Mouse (Mus musculus) urinary bladder, postnatal 10 days (tissue): ENCODE measurements around the gene Ryr1.
A peak's percentile ranks its signal among the peaks of the same experiment; 100 is the strongest.
"Not testable (repeated sequence)": the region's sequence is repeated elsewhere in the genome, so short reads cannot be mapped to it uniquely, and the experiment has no call there.

ENCODE experiments used
- DNase-seq: peaks from one replicate; pipeline ENCODE4 v3.0.0; 2022; ENCODE audit warnings: low spot score

Ryr1 gene

GRCm38 (mm10) chr7:28990766-28991273 lies 134.2 kb downstream of the Ryr1 start:
- DNase-seq, result no peak

GRCm38 (mm10) chr7:28985207-28985606 lies 139.8 kb downstream of the Ryr1 start:
- no peak for DNase-seq

DNA sequence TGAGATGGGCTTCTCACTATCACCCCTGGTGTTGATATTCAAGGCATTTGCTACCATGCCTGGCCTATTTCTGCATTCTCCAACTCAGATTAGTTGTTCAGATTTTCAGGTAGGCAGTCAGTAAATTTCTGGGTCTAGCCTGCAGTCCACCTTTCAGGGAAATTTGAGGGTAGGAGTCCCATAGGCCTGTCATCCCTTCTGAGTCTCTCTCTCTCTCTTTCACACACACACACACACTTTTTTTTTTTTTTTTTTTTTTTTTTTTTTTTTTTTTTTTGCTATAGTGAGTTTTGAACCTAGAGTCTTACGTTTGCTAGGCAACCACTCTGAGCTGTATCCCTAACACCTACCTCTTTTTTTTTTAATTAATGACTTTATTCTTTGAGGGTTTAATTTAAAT lies 140.5 kb downstream of the Ryr1 start:
- no peak for DNase-seq

GRCm38 (mm10) chr7:28983849-28984248 lies 141.1 kb downstream of the Ryr1 start:
- DNase-seq, result no peak

DNA sequence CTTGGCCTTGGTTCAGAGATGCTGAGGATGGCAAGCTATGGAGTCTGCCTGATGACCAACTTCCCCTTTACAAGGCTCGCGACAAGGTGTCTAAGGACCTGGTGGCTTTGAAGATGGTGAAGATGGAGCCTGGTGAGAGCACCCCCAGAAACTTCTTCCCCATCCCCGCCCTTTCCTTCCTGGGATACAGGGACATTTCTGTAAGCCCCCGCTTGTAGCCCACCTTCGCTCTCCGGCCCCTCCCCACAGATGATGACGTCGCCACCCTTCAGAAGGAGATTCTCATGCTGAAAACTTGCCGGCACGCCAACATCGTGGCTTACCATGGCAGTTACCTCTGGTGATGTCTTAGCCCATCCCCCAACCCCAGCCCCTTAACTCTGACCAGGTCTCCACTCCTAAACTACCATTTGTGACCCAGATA lies 141.8 kb downstream of the Ryr1 start:
- no peak for DNase-seq

- no peak for DNase-seq
These were observed 142.5 kb downstream of the Ryr1 start for GRCm38 (mm10) chr7:28982274-28983013.

DNA sequence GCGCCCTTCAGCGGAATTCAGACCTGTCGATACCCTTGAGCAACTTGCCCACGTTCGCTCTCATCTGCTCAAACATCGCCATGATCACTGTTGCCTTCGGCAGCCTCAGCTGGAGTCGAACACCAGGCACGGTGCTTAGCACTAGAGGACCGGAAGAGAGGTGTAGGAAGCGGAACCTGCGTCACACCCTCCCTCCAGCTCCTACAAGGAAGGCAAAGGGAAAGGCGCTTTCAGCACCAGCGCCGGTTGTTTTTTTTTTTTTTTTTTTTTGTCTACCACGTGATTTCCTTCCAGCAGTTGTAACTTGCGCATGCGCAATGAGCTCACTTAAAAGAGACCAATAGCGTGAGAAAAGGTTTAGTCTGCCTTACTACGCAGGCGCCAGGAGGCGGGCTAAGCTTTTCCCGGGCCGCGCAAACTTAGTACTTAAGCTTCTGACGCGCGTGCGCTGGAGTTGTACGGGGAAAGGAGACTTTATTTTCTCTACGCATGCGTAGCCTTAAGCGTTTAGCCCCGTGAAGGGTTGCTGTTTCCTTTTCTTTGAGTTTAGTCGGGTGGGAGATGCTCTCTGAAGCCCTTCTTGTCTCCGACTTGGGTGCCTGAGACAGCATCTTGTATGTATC lies 143.2 kb downstream of the Ryr1 start, which contains the start of the genes Eif3k and Map4k1:
Gene Eif3k (minus strand): TSS at position 214 of the 623 bp plus-strand sequence.
Gene Map4k1 (plus strand): TSS at position 400 of the 623 bp plus-strand sequence.
- DNase-seq, result peak; percentile 81

DNA sequence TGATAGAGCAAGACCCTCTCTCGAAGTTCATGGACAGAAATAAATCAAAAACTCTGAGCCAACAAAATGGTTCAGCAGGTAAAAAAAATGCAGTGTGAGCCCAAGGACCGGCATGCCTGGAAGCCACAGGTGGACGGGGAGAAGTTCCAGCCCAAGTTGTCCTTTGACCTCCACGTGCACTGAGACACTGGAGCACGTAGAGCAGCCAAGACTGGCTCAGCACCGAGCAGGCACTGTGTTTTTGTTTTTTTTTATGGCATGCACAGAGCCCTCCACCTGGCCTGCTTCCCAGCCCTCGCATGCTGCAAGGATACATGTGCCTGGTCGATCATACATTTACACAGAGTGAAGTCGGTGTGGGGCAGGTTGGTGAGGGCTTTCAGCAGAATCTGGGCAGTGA lies 147.4 kb downstream of the Ryr1 start:
- no peak for DNase-seq

- DNase-seq, result no peak
These were observed 152.0 kb downstream of the Ryr1 start for GRCm38 (mm10) chr7:28973025-28973424.

GRCm38 (mm10) chr7:28972542-28972985 lies 152.4 kb downstream of the Ryr1 start:
- DNase-seq, result peak; percentile 56

GRCm38 (mm10) chr7:28971770-28972269 lies 153.2 kb downstream of the Ryr1 start:
- DNase-seq, result no peak

GRCm38 (mm10) chr7:28971029-28971428 lies 153.9 kb downstream of the Ryr1 start:
- DNase-seq, result no peak

- DNase-seq, result no peak
These were observed 155.1 kb downstream of the Ryr1 start for GRCm38 (mm10) chr7:28969672-28970394.

- no peak for DNase-seq
These were observed 155.7 kb downstream of the Ryr1 start for GRCm38 (mm10) chr7:28969271-28969670.

- not testable (repeated sequence) for DNase-seq
These were observed 156.9 kb downstream of the Ryr1 start for GRCm38 (mm10) chr7:28968120-28968519.

DNA sequence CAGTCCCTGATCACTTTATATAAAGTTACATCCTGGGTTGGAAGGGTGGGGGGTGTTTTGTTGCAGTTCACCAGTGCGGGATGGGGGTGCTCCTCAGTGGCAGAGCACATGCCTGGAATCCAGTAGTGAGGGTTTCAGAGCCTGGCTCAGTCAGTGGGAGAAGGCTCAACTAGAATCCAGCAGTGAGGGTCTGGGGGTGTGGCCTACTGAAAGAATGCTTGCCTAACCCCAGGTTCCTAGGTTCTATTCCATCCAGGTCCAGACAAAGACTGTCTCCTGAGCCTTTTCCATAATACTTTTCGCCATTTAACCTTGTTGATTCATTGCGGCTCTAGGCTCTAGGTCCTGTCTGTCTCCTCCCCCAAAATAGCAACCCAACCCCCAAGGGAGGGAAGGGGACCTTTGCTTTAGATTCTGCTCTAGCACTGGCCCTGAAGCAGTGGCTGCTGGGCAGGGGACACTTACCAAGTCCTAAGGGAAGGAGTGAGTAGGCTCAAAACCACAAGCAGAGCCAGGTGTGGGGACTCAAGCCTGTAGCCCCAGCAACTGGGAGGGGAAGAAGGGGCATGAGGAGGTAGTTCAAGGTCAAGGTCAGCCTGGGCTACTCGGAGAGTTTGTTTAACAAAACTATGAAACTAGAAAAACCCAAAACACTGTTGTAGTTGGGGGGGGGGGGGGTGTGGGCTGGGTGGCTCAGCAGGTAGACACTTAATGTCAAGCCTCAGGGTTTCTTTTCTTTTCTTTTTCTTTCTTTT lies 158.1 kb downstream of the Ryr1 start:
- DNase-seq, result no peak

- no peak for DNase-seq
These were observed 158.8 kb downstream of the Ryr1 start for GRCm38 (mm10) chr7:28966181-28966580.

DNA sequence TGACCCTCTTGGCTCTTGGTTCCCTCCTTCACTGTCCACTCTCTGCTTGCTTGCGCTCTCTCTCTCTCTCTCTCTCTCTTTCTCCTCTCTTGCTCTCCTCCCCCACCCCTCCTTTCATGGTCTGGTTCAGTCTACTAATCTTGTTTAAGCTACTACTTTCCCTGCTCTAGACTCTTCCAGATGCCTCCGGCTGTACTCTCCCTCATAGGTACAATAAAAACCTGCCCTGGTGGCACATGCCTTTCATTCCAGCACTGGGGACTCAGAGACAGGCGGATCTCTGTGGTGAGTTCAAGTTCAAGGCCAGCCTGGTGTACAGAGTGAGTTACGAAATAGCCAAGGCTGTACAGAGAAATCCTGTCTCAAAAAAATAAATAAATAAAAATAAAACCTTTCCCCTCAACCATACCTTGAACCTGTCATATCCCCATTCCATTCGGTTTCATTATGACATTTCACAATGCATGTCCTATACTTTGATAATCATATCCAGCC lies 159.6 kb downstream of the Ryr1 start:
- DNase-seq, result no peak

GRCm38 (mm10) chr7:28963399-28963923 lies 161.5 kb downstream of the Ryr1 start:
- DNase-seq, result no peak

- DNase-seq, result peak; percentile 98
These were observed 162.9 kb downstream of the Ryr1 start, which contains the start of gene Actn4 for GRCm38 (mm10) chr7:28961927-28962670. Actn4 (minus strand) TSS chr7:28962340.
